Mouse (Mus musculus) stomach, postnatal 0 days (tissue): ENCODE measurements around the gene Ccdc167.

Experiments used
- CTCF ChIP-seq: IDR thresholded peaks from 2 replicates; pipeline ENCODE4 v1.5.1; 2016; ENCODE audit warnings: antibody characterized with exemption, low read depth, mild to moderate bottlenecking, moderate library complexity
- EP300 ChIP-seq: optimal IDR thresholded peaks from 2 replicates; pipeline ENCODE3; 2016; ENCODE audit warnings: antibody characterized with exemption

GRCm38 (mm10) chr17:29731953-29732325 lies 15.1 kb upstream of the Ccdc167 start:
- TF ChIP-seq CTCF = no peak
- no peak for TF ChIP-seq EP300
